Mouse (Mus musculus) G1E (cell line): Measurements from ENCODE around the gene Azgp1.

Source experiments
- CTCF ChIP-seq: IDR thresholded peaks from 2 replicates; pipeline ENCODE4 v1.5.1; 2012; ENCODE audit warnings: low read depth, low read length, inconsistent platforms, mixed read lengths
- GATA1 ChIP-seq: IDR thresholded peaks from 2 replicates; pipeline ENCODE4 v1.6.1; 2012; ENCODE audit warnings: borderline replicate concordance, low read length, inconsistent platforms, mixed read lengths
- GATA2 ChIP-seq: IDR thresholded peaks from 2 replicates; pipeline ENCODE4 v1.6.1; 2012; ENCODE audit warnings: low read depth, low read length, inconsistent platforms, borderline replicate concordance
- POLR2AphosphoS5 ChIP-seq: IDR thresholded peaks from 2 replicates; pipeline ENCODE4 v1.6.1; 2012; ENCODE audit warnings: low read depth, low read length, inconsistent platforms; ENCODE audit not compliant: insufficient replicate concordance
- TAL1 ChIP-seq: conservative IDR thresholded peaks from 2 replicates; pipeline ENCODE4 v1.6.1; 2012; ENCODE audit warnings: low read depth, low read length, inconsistent platforms, mixed read lengths

- TF ChIP-seq CTCF, result no peak
- no peak for TF ChIP-seq GATA2
- no peak for TF ChIP-seq TAL1
- no peak for TF ChIP-seq GATA1
- no peak for TF ChIP-seq POLR2AphosphoS5
Observed at GRCm38 (mm10) chr5:138009437-138009836, 28.1 kb downstream of the Azgp1 start.
